Mouse (Mus musculus): ENCODE measurements at regions not wholly inside any gene's neighbourhood (a gene's known extent, or its start where the extent isn't known, plus 50 kb on each side); places are given as distances from the start of the nearest gene placed in this dataset.
A peak's percentile ranks its signal among the peaks of the same experiment; 100 is the strongest.
"Not testable (repeated sequence)": the region's sequence is repeated elsewhere in the genome, so short reads cannot be mapped to it uniquely, and the experiment has no call there.

DNA sequence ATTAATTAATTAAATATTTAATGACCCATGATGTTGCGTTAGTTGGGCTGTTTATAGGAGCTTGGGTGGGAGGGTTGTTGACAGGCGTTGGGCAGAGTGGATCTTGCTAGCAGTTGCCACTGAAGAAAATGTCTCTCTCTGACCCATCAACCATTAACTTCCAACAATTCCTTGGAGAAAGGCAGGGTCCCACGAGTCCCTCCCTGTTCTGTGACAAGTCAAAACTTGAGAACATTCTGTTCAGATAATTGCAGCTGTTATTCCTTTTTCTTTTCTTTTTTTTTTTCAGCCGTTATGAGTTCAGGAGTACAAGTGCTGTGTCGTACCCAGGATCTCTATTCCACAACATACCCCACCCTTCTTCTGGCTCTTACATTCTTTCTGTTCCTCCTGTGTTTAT is 59.8 kb upstream of the Tnfrsf21 start:
- DNase-seq: no peak

DNA sequence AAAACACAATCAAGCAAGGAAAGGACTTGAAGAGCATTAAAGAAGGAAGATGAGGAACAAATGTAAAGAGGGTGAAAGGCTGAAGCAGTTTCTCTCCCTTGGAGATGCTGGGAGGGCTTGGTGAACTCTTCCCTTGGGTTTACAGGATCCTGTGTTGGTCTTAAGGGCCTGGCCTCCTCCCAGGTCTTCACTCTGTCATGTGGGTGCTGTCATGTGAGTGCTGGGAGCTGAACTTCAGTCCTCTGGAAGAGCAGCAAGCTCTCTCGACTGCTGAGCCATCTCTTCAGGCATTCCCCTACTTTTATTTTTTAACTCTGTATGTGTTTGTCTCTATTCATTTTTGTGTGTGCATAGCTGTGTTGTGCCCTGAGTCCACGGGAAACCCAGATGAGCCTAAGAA is 61.6 kb upstream of the Tnfrsf21 start:
- no peak for DNase-seq

DNA sequence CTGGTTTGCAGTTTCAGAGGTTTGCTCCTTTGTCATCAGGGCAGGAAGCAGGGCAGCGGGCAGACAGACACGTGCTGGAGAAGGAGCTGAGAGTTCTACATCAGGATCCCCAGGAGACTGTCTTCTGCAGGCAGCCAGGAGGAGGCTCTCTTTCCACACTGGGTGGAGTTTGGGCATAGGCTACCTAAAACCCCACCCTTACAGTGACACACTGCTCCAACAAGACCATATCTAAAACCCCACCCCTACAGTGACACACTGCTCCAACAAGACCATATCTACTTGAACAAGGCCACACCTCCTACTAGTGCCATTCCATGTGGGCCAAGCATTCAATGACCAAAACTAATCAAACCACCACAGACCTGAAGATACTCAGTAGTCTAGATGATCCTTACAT is 68.0 kb upstream of the Cd2ap start:
- no peak for DNase-seq

DNA sequence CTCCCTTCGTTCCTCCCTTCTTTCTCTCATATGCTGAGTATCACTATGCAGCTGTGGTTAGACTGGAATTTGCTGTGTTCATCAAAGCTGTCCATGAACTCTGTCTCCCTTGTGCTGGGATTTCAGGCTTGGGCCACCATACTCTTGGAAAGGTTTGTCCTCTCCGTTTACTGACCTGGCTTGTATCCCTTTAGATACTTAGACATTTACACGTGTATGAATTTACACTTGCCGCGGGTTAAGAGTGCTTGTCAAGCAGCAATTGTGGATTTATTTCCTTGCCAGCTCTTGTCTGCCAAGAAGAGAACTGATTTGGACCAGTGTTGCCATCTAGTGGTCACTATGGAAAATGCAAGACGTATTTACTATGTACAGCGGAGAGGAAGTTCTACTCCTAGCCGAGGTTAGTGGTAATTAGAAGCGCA is 66.8 kb upstream of the Cd2ap start:
- peak; percentile 63 for DNase-seq

DNA sequence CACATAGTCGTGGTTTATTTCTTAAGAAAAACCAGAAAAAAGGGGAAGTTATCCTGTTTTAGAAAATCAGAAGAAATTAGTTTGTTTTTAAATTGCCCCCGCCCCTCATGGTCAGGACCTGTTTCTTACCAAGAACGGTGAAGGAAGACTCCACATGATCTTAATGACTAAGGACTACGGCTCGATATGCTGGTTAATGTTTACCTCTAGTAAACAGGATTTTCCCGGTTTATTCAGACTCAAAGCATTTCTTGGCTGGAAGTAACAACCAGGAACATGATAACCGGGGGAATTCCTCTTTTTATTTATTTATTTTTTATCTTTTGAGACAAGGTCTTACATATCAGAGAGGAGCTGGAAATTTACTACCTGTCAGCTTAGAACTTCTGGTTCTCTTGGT is 63.0 kb upstream of the Cd2ap start:
- DNase-seq: no peak

DNA sequence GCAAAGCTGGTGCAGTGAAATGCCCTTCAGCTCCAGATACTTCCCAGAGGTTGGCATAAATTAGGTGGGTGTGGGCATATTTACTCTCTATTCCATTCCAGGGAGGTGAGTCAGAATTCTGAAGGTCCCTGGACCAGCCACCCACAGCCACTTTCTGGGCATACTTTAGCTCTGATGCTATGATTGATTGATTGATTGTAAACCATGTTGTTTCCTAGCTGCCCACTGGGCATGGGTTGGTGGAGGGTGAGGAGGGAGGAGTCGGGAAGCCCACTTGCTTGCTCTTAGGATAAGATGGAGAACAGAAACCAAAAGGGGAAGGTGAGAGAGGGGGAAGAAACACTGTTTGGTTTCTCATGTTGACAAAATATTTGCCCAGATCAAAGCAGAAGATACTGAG is 62.1 kb upstream of the Cd2ap start:
- no peak for DNase-seq

DNA sequence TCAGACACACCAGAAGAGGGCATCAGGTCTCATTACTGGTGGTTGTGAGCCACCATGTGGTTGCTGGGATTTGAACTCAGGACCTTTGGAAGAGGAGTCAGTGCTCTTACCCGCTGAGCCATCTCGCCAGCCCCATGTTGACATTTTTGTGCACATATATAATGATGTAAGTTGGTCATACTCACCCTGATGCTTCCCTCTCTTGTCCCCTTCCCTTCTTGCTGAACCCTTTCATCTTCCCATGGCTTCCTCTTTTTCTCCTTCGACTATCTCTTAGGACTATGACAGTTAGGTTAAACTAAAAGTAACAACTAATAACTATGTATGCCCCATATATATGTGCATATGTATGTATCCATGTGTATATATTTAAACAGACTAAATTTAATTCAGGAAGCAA is 61.0 kb upstream of the Cd2ap start:
- not testable (repeated sequence) for DNase-seq

DNA sequence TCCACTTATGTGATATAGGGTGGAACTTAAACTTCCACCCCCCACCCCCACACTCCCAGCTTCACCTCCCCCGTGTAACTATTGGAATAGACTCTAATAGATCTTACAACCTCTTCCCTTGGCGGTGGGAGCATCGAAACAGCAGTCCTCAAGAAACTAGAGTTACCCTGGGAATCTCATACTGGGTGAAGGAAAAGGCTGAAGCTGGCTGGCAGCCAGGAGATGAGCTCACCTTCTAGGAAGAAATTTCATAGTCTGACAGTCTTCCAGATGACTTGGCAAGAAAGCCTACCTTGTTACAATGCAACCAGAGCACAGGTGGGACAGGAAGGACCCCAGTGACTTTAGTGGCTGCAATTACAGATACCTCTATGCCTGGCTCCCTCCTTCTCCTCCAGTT is 57.6 kb upstream of the Cd2ap start:
- DNase-seq: no peak

DNA sequence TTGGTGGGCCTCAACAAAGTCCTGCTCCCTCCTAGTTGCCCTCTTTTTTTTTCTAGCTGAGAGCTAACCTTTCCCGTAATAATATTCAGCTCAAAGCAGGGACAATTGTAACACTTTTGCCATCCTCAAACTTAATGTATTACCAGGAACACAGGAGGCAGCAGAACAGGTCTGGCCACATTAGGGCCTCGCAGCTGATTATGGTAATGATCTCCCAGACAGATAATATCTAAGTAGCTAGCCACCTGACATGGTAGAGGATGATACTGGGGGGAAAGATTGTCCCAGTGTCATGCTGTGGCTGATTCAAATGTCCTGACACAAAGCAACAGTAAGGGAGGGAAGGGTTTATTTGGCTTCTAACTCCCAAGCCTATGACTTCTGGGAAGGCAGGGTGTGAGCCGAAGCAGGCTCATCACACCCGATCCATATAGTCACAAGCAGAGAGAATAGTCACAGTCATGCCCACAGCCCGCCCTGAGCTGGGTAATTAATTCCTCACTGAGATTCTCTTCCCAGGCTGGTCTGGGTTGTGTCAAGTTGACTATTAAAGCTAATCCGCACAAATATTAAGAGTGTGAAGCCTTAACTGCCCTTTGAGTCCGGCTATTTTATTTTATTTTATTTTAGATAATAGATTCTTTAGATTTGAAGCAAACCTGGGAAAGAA is 57.0 kb upstream of the Cd2ap start:
- DNase-seq: no peak

DNA sequence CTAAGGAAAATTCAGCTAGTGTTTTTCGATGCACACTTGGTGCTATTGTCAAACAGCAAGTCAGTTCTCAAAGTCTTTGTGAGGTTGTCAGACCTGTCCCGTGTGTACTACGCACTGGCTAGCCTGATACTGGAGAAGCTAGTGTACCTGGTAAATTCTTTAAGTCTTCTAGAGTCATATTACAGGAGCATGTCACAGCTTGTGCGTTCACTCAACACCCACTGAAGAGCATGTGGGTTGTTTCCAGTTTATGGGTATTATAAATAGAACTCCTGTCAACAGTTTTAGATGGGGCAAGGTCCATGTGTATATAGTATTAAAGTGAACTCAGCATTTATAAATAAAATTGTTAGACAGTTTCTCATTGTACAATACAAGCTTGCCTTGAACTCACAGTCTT is 50.9 kb upstream of the Cd2ap start:
- DNase-seq: no peak

Data from thymus, postnatal 25 days (tissue).